Mouse (Mus musculus) gonadal fat pad, adult 2 months (tissue): ENCODE results near the gene 4933406M09Rik. TPM values are rescaled to one million over a fixed set of nuclear protein-coding genes. Genes with fewer than 3 reads are reported as not detected.

Experiments
- DNase-seq: peaks from one replicate; pipeline ENCODE4 v3.0.0-alpha.2; 2012; ENCODE audit warnings: low read depth
- polyA plus RNA-seq: library from polyadenylated mRNA; depleted of rRNA; stranded (reverse); fragments of >200 nt; gene quantifications from 2 replicates; pipeline ENCODE4 v1.2.3, GENCODE M21; 2012

The 4933406M09Rik gene
- polyA plus RNA-seq, 1 experiment, result not detected

GRCm38 (mm10) chr1:134381051-134381450 is 4.7 kb upstream of the 4933406M09Rik start:
- no peak for DNase-seq

GRCm38 (mm10) chr1:134381795-134382625 is 3.7 kb upstream of the 4933406M09Rik start:
- DNase-seq, result no peak

GRCm38 (mm10) chr1:134384581-134384980 is 1.2 kb upstream of the 4933406M09Rik start:
- DNase-seq, result no peak

GRCm38 (mm10) chr1:134385176-134385575 is 564 bp upstream of the 4933406M09Rik start:
- no peak for DNase-seq

GRCm38 (mm10) chr1:134393827-134394226 is 8.1 kb downstream of the 4933406M09Rik start:
- DNase-seq, result no peak

- no peak for DNase-seq
These were observed 12.5 kb downstream of the 4933406M09Rik start for GRCm38 (mm10) chr1:134398210-134398609.

GRCm38 (mm10) chr1:134399735-134400134 is 14.0 kb downstream of the 4933406M09Rik start:
- no peak for DNase-seq

- no peak for DNase-seq
These were observed 20.0 kb downstream of the 4933406M09Rik start, which contains the start of gene Cyb5r1 for GRCm38 (mm10) chr1:134405509-134406413. Gene Cyb5r1, plus strand, starts transcription at chr1:134405559.

- no peak for DNase-seq
These were observed 20.7 kb downstream of the 4933406M09Rik start for GRCm38 (mm10) chr1:134406414-134406771.

- no peak for DNase-seq
These were observed 22.3 kb downstream of the 4933406M09Rik start for GRCm38 (mm10) chr1:134408080-134408479.

GRCm38 (mm10) chr1:134411706-134412629 is 26.2 kb downstream of the 4933406M09Rik start:
- DNase-seq, result no peak

- DNase-seq, result no peak
These were observed 28.3 kb downstream of the 4933406M09Rik start for GRCm38 (mm10) chr1:134414038-134414437.

- DNase-seq, result no peak
These were observed 28.9 kb downstream of the 4933406M09Rik start for GRCm38 (mm10) chr1:134414501-134415167.

GRCm38 (mm10) chr1:134415168-134415831 is 29.6 kb downstream of the 4933406M09Rik start, which contains the start of gene Adipor1:
Gene Adipor1, plus strand, starts transcription at chr1:134415378.
- no peak for DNase-seq

- no peak for DNase-seq
These were observed 32.8 kb downstream of the 4933406M09Rik start for GRCm38 (mm10) chr1:134418414-134418975.

- no peak for DNase-seq
These were observed 33.4 kb downstream of the 4933406M09Rik start for GRCm38 (mm10) chr1:134419176-134419575.

GRCm38 (mm10) chr1:134419751-134420458 is 34.2 kb downstream of the 4933406M09Rik start:
- no peak for DNase-seq

- no peak for DNase-seq
These were observed 38.2 kb downstream of the 4933406M09Rik start for GRCm38 (mm10) chr1:134423911-134424310.

- no peak for DNase-seq
These were observed 40.5 kb downstream of the 4933406M09Rik start for GRCm38 (mm10) chr1:134426289-134426688.
